Mouse (Mus musculus) adrenal gland, postnatal 0 days (tissue): Measurements from ENCODE around the gene Il20. TPM values are rescaled to one million over a fixed set of nuclear protein-coding genes. Genes with fewer than 3 reads are reported as not detected.

ENCODE experiments used
- polyA plus RNA-seq: library from polyadenylated mRNA; unstranded; fragments of >200 nt; fragmentation: Nextera tagmentation; extraction: Ambion mirVana; gene quantifications from 2 replicates; pipeline ENCODE4 v1.2.1, GENCODE M21; 2015

Gene Il20
- not detected in 2 replicates for polyA plus RNA-seq

GRCm38 (mm10) chr1:130911401-130912010 is at the start of gene Il20:
Il20 (minus strand) TSS chr1:130911451.

GRCm38 (mm10) chr1:130940065-130940687 is 28.9 kb upstream of the Il20 start, which contains the start of gene Il19:
Il19 (minus strand) TSS chr1:130940115.

GRCm38 (mm10) chr1:130887354-130887753 is 23.9 kb downstream of the Il20 start, which contains the start of gene Il24:
Il24 (minus strand) TSS chr1:130887454.

GRCm38 (mm10) chr1:130865541-130866221 is 45.6 kb downstream of the Il20 start, which contains the start of gene Fcmr:
Fcmr (plus strand) TSS chr1:130865669.

Other genes starting within 250 kb of the Il20 start
- 0.21 and 0.52 TPM in 2 replicates for gene C4bp, start 249.8 kb downstream of the Il20 start, polyA plus RNA-seq
- not detected in 2 replicates for gene Gm29427, start 195.7 kb downstream of the Il20 start, polyA plus RNA-seq
- gene Yod1, start 194.1 kb downstream of the Il20 start, polyA plus RNA-seq: 8.1 and 8.2 TPM in 2 replicates
- 3.4 and 5.8 TPM in 2 replicates for gene Pfkfb2, start 182.2 kb downstream of the Il20 start, polyA plus RNA-seq
- gene AA986860, start 179.5 kb downstream of the Il20 start, polyA plus RNA-seq: 1.7 and 2.1 TPM in 2 replicates
- not detected in 2 replicates for gene Fcamr, start 110.5 kb downstream of the Il20 start, polyA plus RNA-seq
- gene Pigr, start 84.8 kb downstream of the Il20 start, polyA plus RNA-seq: 0.03 and 0.06 TPM in 2 replicates
- 0.58 TPM in 1 of 2 replicates, not detected in the other for gene Fcmr, start 45.8 kb downstream of the Il20 start, polyA plus RNA-seq
- not detected in 2 replicates for gene Il24, start 24.0 kb downstream of the Il20 start, polyA plus RNA-seq
- gene Il19, start 28.7 kb upstream of the Il20 start, polyA plus RNA-seq: 0.65 TPM in 1 of 2 replicates, not detected in the other
- 0.09 TPM in 1 of 2 replicates, not detected in the other for gene Il10, start 108.4 kb upstream of the Il20 start, polyA plus RNA-seq
- gene Mapkapk2, start 186.4 kb upstream of the Il20 start, polyA plus RNA-seq: 39.8 and 64.5 TPM in 2 replicates
- 5.0 and 6.6 TPM in 2 replicates for gene Dyrk3, start 226.9 kb upstream of the Il20 start, polyA plus RNA-seq
- 32.4 and 47.2 TPM in 2 replicates for gene Eif2d, start 241.7 kb upstream of the Il20 start, polyA plus RNA-seq